Mouse (Mus musculus): Measurements from ENCODE around the gene Bad. TPM values are rescaled to one million over a fixed set of nuclear protein-coding genes. Genes with fewer than 3 reads are reported as not detected.

The Bad gene
- polyA plus RNA-seq, 1 experiment: 57.3 TPM

GRCm38 (mm10) chr19:6970460-6971085 is 28.9 kb downstream of the Bad start:
- TF ChIP-seq POLR2A (IDR thresholded peaks at IDR 0.05; ENCODE audit: borderline replicate concordance, extremely low read depth, low read depth, low read length) (no peak), CTCF (IDR thresholded peaks at IDR 0.05; ENCODE audit: insufficient read depth, low read length) (no peak)
- 41% methylated on average over 11 of the region's 11 CpGs for WGBS
- no peak overlapping the region for H3K4me3 ChIP-seq (replicated peaks; ENCODE audit: extremely low read depth, low read depth, low read length)

GRCm38 (mm10) chr19:6971644-6972043 is 30.0 kb downstream of the Bad start:
- Histone ChIP-seq H3K4me1 (ENCODE audit: control insufficient read depth, insufficient read depth, low read length) (peaks cover 24% of the 10 kb centered on the region), H3K4me3 (replicated peaks; ENCODE audit: extremely low read depth, low read depth, low read length) (no peak overlapping the region)
- no peak for DNase-seq
- 41% methylated on average over 6 of the region's 6 CpGs for WGBS
- TF ChIP-seq CTCF (IDR thresholded peaks at IDR 0.05; ENCODE audit: insufficient read depth, low read length) (no peak), POLR2A (IDR thresholded peaks at IDR 0.05; ENCODE audit: borderline replicate concordance, extremely low read depth, low read depth, low read length) (no peak)

More at GRCm38 (mm10) chr19:6970460-6971085, 28.9 kb downstream of the Bad start:
- peaks cover 14% of the 10 kb centered on the region for H3K4me1 ChIP-seq (ENCODE audit: control insufficient read depth, insufficient read depth, low read length)
- DNase-seq: no peak

GRCm38 (mm10) chr19:6972247-6972917 is 30.7 kb downstream of the Bad start:
- TF ChIP-seq POLR2A (IDR thresholded peaks at IDR 0.05; ENCODE audit: borderline replicate concordance, extremely low read depth, low read depth, low read length) (no peak), CTCF (IDR thresholded peaks at IDR 0.05; ENCODE audit: insufficient read depth, low read length) (no peak)
- DNase-seq: no peak
- WGBS: 82% methylated on average over 13 of the region's 13 CpGs
- no peak overlapping the region for H3K4me3 ChIP-seq (replicated peaks; ENCODE audit: extremely low read depth, low read depth, low read length)
- peaks cover 25% of the 10 kb centered on the region for H3K4me1 ChIP-seq (ENCODE audit: control insufficient read depth, insufficient read depth, low read length)

- H3K4me1 ChIP-seq (ENCODE audit: control insufficient read depth, insufficient read depth, low read length): peaks cover 19% of the 10 kb centered on the region
- no peak for TF ChIP-seq POLR2A (IDR thresholded peaks at IDR 0.05; ENCODE audit: borderline replicate concordance, extremely low read depth, low read depth, low read length)
- TF ChIP-seq CTCF (IDR thresholded peaks at IDR 0.05; ENCODE audit: insufficient read depth, low read length): no peak
- no peak overlapping the region for H3K4me3 ChIP-seq (replicated peaks; ENCODE audit: extremely low read depth, low read depth, low read length)
- 29% methylated on average over 12 of the region's 12 CpGs for WGBS
- no peak for DNase-seq
These were observed 32.0 kb downstream of the Bad start for GRCm38 (mm10) chr19:6973581-6974190.

- Histone ChIP-seq H3K4me1 (ENCODE audit: control insufficient read depth, insufficient read depth, low read length) (peaks cover 22% of the 10 kb centered on the region), H3K4me3 (replicated peaks; ENCODE audit: extremely low read depth, low read depth, low read length) (peak within 1 kb of the TSS; percentile 99)
- TF ChIP-seq CTCF (IDR thresholded peaks at IDR 0.05; ENCODE audit: insufficient read depth, low read length): no peak
- TF ChIP-seq POLR2A (IDR thresholded peaks at IDR 0.05; ENCODE audit: borderline replicate concordance, extremely low read depth, low read depth, low read length): peak; percentile 33; the same call in 1 of the 2 replicates
- 1% methylated on average over 72 of the region's 84 CpGs for WGBS
- peak; percentile 82 for DNase-seq
These were observed 32.8 kb downstream of the Bad start, which contains the start of gene Ppp1r14b for GRCm38 (mm10) chr19:6974211-6975205. TSS of gene Ppp1r14b (plus strand) at chr19:6974968.

- TF ChIP-seq CTCF (IDR thresholded peaks at IDR 0.05; ENCODE audit: insufficient read depth, low read length) (0 out of 2 replicates have a peak, but pooled peaks have one; percentile 14), POLR2A (IDR thresholded peaks at IDR 0.05; ENCODE audit: borderline replicate concordance, extremely low read depth, low read depth, low read length) (peak; percentile 15; the same call in 1 of the 2 replicates)
- under 1% methylated on average over 16 of the region's 16 CpGs for WGBS
- DNase-seq: peak; percentile 50
- H3K4me1 ChIP-seq (ENCODE audit: control insufficient read depth, insufficient read depth, low read length): peaks cover 17% of the 10 kb centered on the region
- peak within 1 kb of the TSS; percentile 61 for H3K4me3 ChIP-seq (replicated peaks; ENCODE audit: extremely low read depth, low read depth, low read length)
These were observed 34.2 kb downstream of the Bad start, which contains the start of gene Plcb3 for GRCm38 (mm10) chr19:6975537-6976521. TSS of gene Plcb3 (minus strand) at chr19:6976470.

GRCm38 (mm10) chr19:6977759-6978638 is 36.3 kb downstream of the Bad start:
- no peak for DNase-seq
- WGBS: 83% methylated on average over 13 of the region's 13 CpGs
- TF ChIP-seq CTCF (IDR thresholded peaks at IDR 0.05; ENCODE audit: insufficient read depth, low read length) (no peak), POLR2A (IDR thresholded peaks at IDR 0.05; ENCODE audit: borderline replicate concordance, extremely low read depth, low read depth, low read length) (no peak)
- Histone ChIP-seq H3K4me3 (replicated peaks; ENCODE audit: extremely low read depth, low read depth, low read length) (no peak overlapping the region), H3K4me1 (ENCODE audit: control insufficient read depth, insufficient read depth, low read length) (peaks cover 15% of the 10 kb centered on the region)
